Mouse (Mus musculus) neural tube, embryonic 11.5 days (tissue): ENCODE data around the gene D330045A20Rik. TPM values are rescaled to one million over a fixed set of nuclear protein-coding genes. Genes with fewer than 3 reads are reported as not detected.
"Not testable (repeated sequence)": the region's sequence is repeated elsewhere in the genome, so short reads cannot be mapped to it uniquely, and the experiment has no call there.

ENCODE experiments used
- ATAC-seq: fragments of 200-750 bp; cut with Nextera tagmentation; 2 replicates; pipeline ENCODE4 v1.8.0; 2017; ENCODE audit warnings: moderate number of reproducible peaks, mild to moderate bottlenecking, moderate TSS enrichment, moderate library complexity; ENCODE audit not compliant: insufficient read depth, low FRiP score, low TSS enrichment
- DNase-seq: peaks from one replicate; pipeline ENCODE4 v3.0.0-alpha.2; 2015; ENCODE audit warnings: low spot score
- H3K27ac ChIP-seq: fragments of 300-500 bp; sonication (generic); 2 replicates; pipeline ENCODE4 v1.5.1; 2014; ENCODE audit warnings: low read depth, mild to moderate bottlenecking, low read length
- H3K27me3 ChIP-seq: fragments of 300-500 bp; sonication (generic); 2 replicates; pipeline ENCODE4 v1.6.1; 2014; ENCODE audit warnings: mild to moderate bottlenecking, low read length, mixed read lengths; ENCODE audit not compliant: control insufficient read depth, insufficient read depth
- H3K36me3 ChIP-seq: fragments of 300-500 bp; sonication (generic); 2 replicates; pipeline ENCODE4 v1.6.1; 2014; ENCODE audit warnings: mild to moderate bottlenecking, low read length, moderate library complexity, mixed read lengths; ENCODE audit not compliant: control insufficient read depth, insufficient read depth
- H3K4me1 ChIP-seq: fragments of 300-500 bp; sonication (generic); 2 replicates; pipeline ENCODE4 v1.6.1; 2014; ENCODE audit warnings: low read length, mixed read lengths; ENCODE audit not compliant: control insufficient read depth, insufficient read depth
- H3K4me2 ChIP-seq: fragments of 300-500 bp; sonication (generic); 2 replicates; pipeline ENCODE4 v1.6.1; 2014; ENCODE audit warnings: low read depth, mild to moderate bottlenecking, moderate library complexity
- H3K4me3 ChIP-seq: fragments of 300-500 bp; sonication (generic); 2 replicates; pipeline ENCODE4 v1.5.1; 2014; ENCODE audit warnings: low read depth, low read length
- H3K9ac ChIP-seq: fragments of 300-500 bp; sonication (generic); 2 replicates; pipeline ENCODE4 v1.6.1; 2014; ENCODE audit warnings: mild to moderate bottlenecking, low read length
- H3K9me3 ChIP-seq: fragments of 300-500 bp; sonication (generic); 2 replicates; pipeline ENCODE4 v1.6.1; 2016; ENCODE audit warnings: low read length; ENCODE audit not compliant: control insufficient read depth
- WGBS: fragments of 180-500 bp; shearing (Covaris S2); extraction: QIAGEN DNeasy Blood & Tissue Kit; methylation state at CpG from one replicate; pipeline ENCODE4 v1.1.7; 2014; 5-methylcytosine and 5-hydroxymethylcytosine counted together
- polyA plus RNA-seq: library from polyadenylated mRNA; unstranded; fragments of >200 nt; fragmentation: Nextera tagmentation; extraction: Ambion mirVana; gene quantifications from 2 replicates; pipeline ENCODE4 v1.2.1, GENCODE M21; 2014

The D330045A20Rik gene
- polyA plus RNA-seq, 1 experiment from 2014 or later = 3.5 TPM

GRCm38 (mm10) chrX:139562255-139562924 is 82.2 kb downstream of the D330045A20Rik start:
- no peak overlapping the region for H3K9ac ChIP-seq
- WGBS = 80% methylated on average over 5 of the region's 5 CpGs

GRCm38 (mm10) chrX:139562925-139563461 is 82.8 kb downstream of the D330045A20Rik start, which contains the start of gene Rnf128:
Gene Rnf128, plus strand, starts transcription at chrX:139563316.
- no peaks in the 10 kb centered on the region for H3K9me3 ChIP-seq
- no peaks in the 10 kb centered on the region for H3K27me3 ChIP-seq
- H3K36me3 ChIP-seq = no peaks in the 10 kb centered on the region
- no peak within 1 kb of the TSS for H3K4me2 ChIP-seq
- no peak within 1 kb of the TSS for H3K9ac ChIP-seq
- no peak for DNase-seq
- H3K4me3 ChIP-seq = no peak within 1 kb of the TSS
- no peak for ATAC-seq
- no peaks in the 10 kb centered on the region for H3K4me1 ChIP-seq
- H3K27ac ChIP-seq = no peak within 1 kb of the TSS
- WGBS = 80% methylated on average over 8 of the region's 8 CpGs

More at GRCm38 (mm10) chrX:139562255-139562924, 82.2 kb downstream of the D330045A20Rik start:
- no peaks in the 10 kb centered on the region for H3K9me3 ChIP-seq
- no peaks in the 10 kb centered on the region for H3K36me3 ChIP-seq
- DNase-seq = no peak
- no peaks in the 10 kb centered on the region for H3K4me1 ChIP-seq
- H3K4me3 ChIP-seq = no peak overlapping the region
- no peak overlapping the region for H3K4me2 ChIP-seq
- no peaks in the 10 kb centered on the region for H3K27me3 ChIP-seq
- H3K27ac ChIP-seq = no peak overlapping the region
- ATAC-seq = no peak

DNA sequence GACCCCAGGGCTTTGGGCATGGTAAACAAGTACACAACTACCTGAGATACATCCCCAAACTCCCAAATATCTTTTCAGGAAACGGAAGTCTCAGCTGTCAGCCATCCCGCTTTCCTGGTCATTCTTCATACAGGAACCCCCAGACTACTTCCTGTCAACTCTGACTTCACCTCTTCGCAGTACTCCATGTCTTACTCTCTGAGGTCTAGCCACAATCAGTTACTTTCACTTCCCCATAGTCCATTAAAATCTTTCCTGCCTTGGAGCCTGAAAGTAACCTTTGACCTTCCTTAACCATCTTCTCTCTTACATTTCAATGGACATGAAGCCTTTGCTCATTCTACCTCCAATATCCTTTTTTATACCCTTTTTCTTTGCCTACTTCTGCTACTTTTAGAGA is 89.9 kb downstream of the D330045A20Rik start:
- WGBS = 87% methylated on average over 3 of the region's 3 CpGs
- no peaks in the 10 kb centered on the region for H3K27me3 ChIP-seq

GRCm38 (mm10) chrX:139578649-139579278 is 98.6 kb downstream of the D330045A20Rik start:
- DNase-seq = no peak
- 78% methylated on average over 6 of the region's 6 CpGs for WGBS
- Histone ChIP-seq H3K4me2 (no peak overlapping the region), H3K27me3 (no peaks in the 10 kb centered on the region), H3K9ac (no peak overlapping the region), H3K4me3 (no peak overlapping the region), H3K4me1 (no peaks in the 10 kb centered on the region), H3K36me3 (no peaks in the 10 kb centered on the region), H3K9me3 (no peaks in the 10 kb centered on the region), H3K27ac (no peak overlapping the region)
- ATAC-seq = no peak

More for the DNA sequence above, 89.9 kb downstream of the D330045A20Rik start:
- no peaks in the 10 kb centered on the region for H3K36me3 ChIP-seq
- H3K4me2 ChIP-seq = no peak overlapping the region
- H3K4me1 ChIP-seq = no peaks in the 10 kb centered on the region
- H3K4me3 ChIP-seq = no peak overlapping the region
- DNase-seq (no peak), ATAC-seq (no peak)
- no peak overlapping the region for H3K27ac ChIP-seq
- no peak overlapping the region for H3K9ac ChIP-seq
- H3K9me3 ChIP-seq = no peaks in the 10 kb centered on the region

DNA sequence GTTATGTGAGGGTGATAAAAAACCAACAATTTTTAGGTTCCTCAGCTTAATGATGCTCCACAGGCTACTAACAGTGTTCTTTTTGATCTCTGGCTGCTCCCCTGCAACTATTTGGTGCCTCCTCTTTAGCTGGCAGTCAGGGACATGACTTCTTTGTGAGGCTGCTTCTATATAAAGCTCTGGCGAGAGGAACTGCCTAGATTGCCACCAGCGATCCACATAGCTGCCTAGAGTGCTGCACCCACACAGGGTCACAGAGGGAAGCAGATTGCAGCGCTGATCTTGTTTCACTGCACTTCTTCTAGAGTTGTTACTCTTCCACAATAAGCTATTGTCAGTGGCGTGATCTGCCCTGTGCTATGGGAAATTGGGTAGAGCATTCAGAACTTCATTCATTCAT is 103.4 kb downstream of the D330045A20Rik start:
- 55% methylated on average over 4 of the region's 4 CpGs for WGBS
- no peaks in the 10 kb centered on the region for H3K27me3 ChIP-seq
- no peak for DNase-seq
- no peaks in the 10 kb centered on the region for H3K9me3 ChIP-seq
- no peaks in the 10 kb centered on the region for H3K4me1 ChIP-seq
- no peak overlapping the region for H3K4me3 ChIP-seq
- no peak for ATAC-seq
- H3K27ac ChIP-seq = no peak overlapping the region
- no peak overlapping the region for H3K9ac ChIP-seq
- H3K36me3 ChIP-seq = no peaks in the 10 kb centered on the region
- H3K4me2 ChIP-seq = no peak overlapping the region

- WGBS = 81% methylated on average over 2 of the region's 2 CpGs
These were observed 106.5 kb downstream of the D330045A20Rik start for GRCm38 (mm10) chrX:139586676-139587075.

GRCm38 (mm10) chrX:139596404-139596803 is 116.2 kb downstream of the D330045A20Rik start:
- no peaks in the 10 kb centered on the region for H3K4me1 ChIP-seq
- 87% methylated on average over 6 of the region's 6 CpGs for WGBS
- no peaks in the 10 kb centered on the region for H3K27me3 ChIP-seq
- no peak overlapping the region for H3K9ac ChIP-seq
- ATAC-seq (no peak), DNase-seq (no peak)
- no peak overlapping the region for H3K27ac ChIP-seq
- H3K36me3 ChIP-seq = no peaks in the 10 kb centered on the region
- H3K9me3 ChIP-seq = no peaks in the 10 kb centered on the region
- H3K4me2 ChIP-seq = no peak overlapping the region
- H3K4me3 ChIP-seq = no peak overlapping the region

More at GRCm38 (mm10) chrX:139586676-139587075, 106.5 kb downstream of the D330045A20Rik start:
- not testable (repeated sequence) for H3K36me3 ChIP-seq, H3K27ac ChIP-seq, H3K27me3 ChIP-seq, H3K4me2 ChIP-seq, H3K4me1 ChIP-seq, ATAC-seq, H3K9ac ChIP-seq, H3K4me3 ChIP-seq, H3K9me3 ChIP-seq, DNase-seq
